Mouse (Mus musculus): ENCODE measurements around the gene Adam12. TPM values are rescaled to one million over a fixed set of nuclear protein-coding genes. Genes with fewer than 3 reads are reported as not detected.

Adam12 gene
- total RNA-seq, 2 experiments from 2014 or later: 4.2 to 4.3 TPM

DNA sequence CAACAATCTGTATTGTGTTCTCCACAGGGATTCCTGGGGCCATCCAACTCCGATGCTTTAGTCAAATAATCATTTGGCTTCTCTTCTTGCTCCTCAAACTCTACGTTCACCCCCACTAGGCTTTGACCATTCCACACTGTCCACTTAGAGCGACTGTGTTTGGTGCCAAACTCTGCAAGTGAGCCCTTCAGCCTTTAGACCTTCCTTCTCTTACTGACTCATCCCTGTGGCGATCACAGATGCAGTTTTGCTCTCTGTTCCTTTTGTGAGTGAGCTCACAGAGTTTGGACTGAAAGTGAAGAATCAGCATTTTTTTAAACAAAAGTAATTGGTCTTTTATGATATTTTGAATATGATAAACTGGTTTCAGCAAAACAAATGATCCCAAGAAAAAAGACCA lies 80.6 kb downstream of the Adam12 start:
- no peak for DNase-seq (ENCODE audit: low spot score in 2 of 2)

DNA sequence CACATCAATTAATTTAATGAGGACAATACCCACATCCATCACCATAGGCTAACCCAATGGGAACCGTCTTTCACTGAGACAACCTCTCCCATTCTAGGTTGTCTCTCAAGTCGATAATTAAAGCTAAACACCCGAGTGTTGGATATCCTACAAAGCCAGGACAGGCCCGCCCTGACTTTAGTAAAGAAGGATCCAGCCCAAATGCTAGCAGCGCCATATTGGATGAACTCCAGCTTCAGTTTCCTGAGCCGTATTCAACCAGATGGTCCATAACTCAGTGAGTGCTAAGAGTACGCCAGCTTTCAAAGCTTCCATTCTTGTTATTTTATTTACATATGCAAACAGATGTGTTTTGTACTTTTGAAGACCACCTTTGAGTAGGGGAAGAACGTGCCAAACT lies 81.6 kb downstream of the Adam12 start:
- no peak for DNase-seq (ENCODE audit: low spot score in 2 of 2)

DNA sequence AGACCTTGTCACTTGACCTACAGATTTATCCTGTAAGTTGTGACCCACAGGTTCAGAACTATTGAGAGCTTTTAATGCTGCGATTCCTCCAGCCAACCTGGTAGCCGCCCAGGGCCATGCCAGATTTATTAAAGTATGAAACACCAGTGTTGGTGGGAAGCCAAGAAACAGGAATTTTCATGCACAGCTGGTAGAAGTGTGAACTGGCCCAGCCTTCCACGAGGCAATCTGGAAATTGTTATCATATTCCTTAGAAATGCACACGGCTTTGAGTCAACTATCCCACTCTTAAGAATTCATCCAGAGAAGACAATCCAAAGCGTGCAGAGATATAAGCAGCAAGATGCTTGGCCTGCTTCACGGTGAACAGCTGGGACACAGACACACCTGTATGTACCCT lies 82.6 kb downstream of the Adam12 start:
- no peak for DNase-seq (ENCODE audit: low spot score in 2 of 2)

DNA sequence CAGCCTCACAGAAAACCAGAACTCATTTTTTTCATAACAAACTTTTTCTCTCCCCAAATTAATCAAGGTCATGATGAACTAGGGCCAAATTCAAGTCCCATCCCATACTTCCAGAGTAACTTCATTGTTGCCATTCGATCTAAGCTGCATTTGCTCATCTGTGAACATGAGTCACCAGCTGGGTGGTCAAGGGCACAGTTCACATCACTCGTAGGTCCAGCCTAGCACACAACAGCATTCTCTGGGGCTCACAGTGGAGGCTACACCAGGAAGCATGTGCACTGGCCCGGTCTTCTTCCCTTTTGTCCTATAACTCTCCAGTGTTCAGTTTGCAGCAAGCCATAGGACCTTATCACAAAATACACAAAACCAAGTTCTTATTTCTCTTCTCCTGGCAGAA lies 84.4 kb downstream of the Adam12 start:
- DNase-seq (ENCODE audit: low spot score in 2 of 2): no peak

DNA sequence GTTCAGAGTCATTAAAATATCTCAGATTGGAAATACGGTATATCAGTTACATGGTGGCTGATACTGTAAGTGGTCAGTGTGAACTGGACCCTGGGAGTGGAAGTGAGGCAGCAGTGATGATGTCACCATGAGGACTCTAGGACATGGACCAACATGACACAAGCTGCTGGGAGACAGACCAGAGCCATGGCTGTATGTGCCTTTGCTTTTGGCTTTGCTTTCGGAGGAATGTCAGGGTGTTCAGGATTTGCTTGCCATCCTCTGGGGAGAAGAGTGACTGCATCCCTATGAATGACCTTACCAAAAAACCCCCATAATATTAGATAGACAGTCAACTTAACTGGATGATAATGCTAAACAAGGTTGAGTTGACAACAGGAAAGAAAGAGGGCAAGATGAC lies 85.1 kb downstream of the Adam12 start:
- no peak for DNase-seq (ENCODE audit: low spot score in 2 of 2)

DNA sequence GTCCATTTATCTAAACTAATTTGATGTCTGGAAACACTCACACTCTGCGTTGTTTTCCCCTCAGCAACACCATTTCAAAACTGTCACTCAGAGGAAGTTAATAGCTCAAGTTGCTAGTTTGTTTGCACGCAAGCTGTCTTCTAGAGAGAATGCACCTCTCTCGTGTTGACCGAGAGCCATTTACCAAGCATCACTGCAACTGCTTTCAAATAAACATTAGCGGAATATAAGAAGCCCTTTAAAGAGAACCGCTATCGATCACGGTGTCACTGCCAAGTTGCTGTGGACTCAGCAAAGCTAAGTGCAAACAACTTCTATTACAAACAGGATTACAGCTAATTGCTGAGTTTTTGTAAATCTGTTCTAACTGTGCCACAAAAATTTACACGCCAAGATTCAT lies 87.8 kb downstream of the Adam12 start:
- DNase-seq (ENCODE audit: low spot score in 2 of 2): no peak

DNA sequence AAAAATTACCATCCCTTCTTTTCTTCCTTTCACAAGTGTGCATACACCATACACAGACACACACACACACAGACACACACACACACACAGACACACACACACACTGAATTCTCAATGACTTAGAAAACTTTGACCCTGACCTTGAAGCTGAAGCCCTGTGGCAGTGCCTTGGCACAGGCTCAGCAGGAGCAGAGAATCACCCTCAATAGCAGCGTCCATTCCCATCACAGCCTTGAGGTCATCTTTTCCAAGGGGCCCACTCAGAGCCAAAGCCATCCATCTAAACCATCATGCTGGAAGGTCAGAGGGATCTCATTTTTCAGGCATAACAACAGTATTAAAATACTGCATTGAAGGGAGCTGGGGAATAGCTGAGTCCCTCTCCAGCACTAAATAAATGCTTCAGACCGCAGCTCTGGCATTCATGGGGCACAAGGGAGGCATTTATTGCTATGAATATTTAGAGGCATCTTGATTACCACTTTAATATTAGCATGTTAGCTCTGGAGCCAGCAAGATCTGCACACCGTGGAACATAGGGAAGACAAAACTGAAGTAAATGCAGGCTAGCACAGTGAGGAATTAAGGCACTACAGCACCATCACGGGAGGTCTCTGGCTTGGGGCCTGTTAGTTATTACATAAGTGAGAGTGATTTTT lies 92.5 kb downstream of the Adam12 start:
- DNase-seq (ENCODE audit: low spot score in 2 of 2): no peak

DNA sequence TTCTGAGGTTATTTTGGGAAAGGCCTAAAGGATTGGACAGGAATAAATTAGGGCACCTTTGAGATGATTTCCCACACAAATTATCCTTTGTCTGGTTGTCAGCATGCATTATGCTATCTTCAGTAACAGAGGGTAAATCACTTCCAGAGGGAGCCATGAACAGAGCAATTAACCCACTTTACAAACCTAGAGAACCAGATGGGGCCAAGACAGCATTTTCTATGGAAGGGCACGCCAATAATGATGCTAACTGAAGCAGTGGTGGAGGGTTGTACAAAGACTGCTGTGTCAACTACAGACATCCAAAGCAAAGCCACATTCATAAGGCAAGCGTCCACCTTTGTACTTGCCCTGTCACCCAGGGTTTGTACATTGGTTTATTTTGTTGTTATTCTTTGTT lies 99.6 kb downstream of the Adam12 start:
- DNase-seq (ENCODE audit: low spot score in 2 of 2): no peak

DNA sequence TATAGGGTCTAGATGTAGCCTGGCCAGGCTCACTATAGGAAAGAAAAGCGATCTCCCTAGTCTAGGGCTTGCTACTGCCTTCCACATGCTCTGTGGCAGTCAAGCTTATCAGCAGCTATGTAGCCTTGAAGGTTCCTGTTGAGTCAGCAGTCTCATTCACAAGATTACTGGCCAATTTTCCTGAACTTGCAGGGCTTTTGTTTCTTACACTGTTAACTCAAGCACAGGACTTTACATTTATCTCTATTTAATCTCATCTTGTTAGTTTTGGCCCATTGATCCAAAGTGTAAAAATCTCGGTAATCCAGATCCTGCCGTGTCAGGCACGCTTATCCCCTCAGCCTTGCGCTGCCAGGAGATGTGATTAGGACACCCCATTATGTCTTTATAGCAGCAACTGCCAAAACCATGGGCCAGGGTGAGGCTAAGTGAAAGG lies 103.8 kb downstream of the Adam12 start:
- DNase-seq (ENCODE audit: low spot score in 2 of 2): no peak

DNA sequence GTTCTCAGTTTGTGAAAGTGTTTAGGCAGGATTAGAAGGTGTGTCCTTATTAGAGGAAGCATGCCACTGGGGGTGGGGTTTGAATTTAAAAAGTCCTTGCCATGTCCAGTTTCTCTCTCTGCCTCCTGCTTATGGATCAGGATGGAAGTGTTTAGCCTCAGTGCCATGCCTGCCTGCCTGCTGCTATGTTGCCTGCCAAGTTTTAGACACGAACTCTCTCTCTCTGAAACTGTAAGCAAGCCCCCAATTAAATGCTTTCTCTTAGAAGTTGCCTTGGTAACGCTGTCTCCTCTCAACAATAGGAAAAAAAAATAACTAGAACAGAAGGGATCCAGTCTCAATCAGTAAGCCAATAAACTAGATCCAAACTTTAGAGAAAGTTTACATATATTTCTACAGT lies 110.5 kb downstream of the Adam12 start:
- no peak for DNase-seq (ENCODE audit: low spot score in 2 of 2)

DNA sequence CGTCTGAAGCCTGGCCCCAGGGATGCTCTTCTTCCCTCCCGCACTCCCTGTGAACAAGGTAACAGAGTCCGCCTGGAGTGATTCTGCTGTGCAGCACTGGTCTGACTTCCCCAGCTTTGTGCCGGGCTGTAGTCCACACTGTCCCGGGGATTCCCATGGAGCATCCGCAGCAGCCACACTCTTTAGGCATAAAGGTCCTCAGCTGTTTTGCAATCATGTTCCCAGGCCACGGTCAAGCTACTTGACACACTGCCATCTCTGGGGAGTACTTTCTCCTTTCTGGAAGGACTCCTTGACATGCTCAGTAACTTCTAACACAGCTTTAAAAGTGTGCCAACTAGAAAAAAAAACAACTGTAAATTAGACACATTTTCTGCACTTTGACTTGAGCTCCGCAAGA lies 116.5 kb downstream of the Adam12 start:
- DNase-seq (ENCODE audit: low spot score in 2 of 2): no peak

DNA sequence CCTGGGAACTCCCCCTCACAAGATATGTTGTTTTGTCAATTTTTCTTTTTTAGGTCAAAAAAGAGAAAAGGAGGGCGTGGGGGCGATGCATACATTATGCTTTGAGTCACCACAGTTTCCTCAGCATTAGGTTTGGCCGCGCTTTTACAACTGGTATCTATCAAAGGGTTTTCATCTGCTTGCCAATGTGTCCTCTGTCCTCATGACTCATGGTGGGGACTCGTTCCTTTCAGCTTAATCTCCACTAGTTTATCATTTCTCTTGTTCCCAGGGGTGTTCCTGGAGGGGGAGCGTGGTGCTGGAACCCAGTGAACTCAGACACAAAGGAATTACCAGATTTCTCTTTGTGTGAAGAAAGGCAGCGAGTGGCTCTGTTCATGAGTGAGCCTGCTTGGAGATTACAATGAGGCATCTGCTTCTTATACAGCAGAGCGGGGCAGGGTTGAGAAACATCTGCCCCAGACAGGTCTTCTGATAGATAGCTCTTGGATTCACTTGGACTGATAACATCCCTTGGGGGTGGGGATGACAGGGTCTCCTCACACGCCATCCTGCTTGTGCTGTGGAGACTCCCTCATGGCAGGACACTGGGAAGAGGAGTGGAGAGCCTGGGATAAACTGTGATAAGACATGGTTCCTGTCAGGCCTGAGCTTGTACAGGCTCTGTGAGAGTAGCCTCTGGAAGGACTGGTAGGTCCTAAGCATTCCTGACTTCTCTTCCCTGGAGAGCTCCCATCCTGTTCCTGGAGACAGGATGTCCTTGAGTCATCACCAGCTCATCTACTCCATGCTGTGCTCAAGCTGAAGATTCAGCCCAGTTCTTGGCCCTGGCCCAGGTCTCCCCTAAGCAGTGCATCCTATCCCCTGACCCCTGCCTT lies 117.4 kb downstream of the Adam12 start:
- DNase-seq (ENCODE audit: low spot score in 2 of 2): peak; percentile 37 to 51

DNA sequence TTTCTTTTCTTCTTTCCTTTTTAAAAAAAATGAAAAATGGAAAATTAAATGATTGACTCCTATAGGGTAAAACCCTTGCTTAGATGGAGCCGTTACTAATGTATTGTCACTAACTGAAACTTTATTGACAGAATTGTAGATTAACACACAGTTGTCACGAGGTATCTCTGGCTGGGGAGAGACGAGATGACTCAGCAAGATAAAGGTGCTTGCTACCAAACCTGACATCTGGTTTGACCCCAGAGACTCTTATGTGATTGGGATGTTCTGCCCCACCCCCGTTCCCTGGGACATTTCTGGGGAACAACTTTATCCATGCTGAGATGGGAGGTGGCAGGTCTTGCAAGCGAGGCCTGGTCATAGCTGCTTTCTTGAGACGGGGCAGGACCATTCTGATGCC lies 118.1 kb downstream of the Adam12 start:
- DNase-seq (ENCODE audit: low spot score in 2 of 2): no peak

DNA sequence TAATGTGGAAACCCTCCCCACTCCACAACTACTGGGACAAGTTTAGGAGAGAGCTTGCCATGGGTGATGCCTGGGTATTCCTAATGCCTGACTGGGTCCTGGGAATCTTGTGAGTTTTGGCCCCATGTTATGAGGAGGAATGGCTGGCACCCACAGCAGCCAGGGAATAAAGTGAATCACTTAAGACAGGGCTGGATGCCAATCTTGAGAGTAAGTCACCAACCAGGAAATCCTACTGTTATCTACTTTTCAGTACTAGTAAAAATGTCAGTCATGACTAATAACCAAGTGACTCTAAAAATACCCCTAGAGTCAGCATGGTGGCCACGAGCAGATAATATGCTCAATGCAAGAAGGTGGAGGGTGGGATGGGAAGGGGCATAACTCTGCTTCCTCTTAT lies 121.8 kb downstream of the Adam12 start:
- DNase-seq (ENCODE audit: low spot score in 2 of 2): no peak

DNA sequence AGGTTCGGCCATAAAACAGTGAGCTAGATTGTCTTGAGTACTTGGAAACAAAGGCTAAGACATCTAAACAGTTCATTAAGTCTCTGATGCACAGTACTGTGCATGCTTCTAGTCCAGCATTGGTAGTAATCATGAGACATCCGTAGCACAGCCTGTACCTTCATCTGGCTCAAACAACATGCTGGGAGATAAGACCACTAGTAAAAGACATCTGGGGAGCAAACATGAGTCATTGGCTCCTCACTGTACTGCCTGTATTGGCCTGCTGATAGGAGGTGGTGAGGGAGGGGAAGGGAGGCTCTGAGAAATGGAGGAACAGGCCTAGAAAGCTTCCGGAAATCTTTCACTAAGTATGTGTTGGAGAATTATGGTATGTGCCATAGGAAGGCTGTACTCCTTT lies 124.1 kb downstream of the Adam12 start:
- DNase-seq (ENCODE audit: low spot score in 2 of 2): no peak

DNA sequence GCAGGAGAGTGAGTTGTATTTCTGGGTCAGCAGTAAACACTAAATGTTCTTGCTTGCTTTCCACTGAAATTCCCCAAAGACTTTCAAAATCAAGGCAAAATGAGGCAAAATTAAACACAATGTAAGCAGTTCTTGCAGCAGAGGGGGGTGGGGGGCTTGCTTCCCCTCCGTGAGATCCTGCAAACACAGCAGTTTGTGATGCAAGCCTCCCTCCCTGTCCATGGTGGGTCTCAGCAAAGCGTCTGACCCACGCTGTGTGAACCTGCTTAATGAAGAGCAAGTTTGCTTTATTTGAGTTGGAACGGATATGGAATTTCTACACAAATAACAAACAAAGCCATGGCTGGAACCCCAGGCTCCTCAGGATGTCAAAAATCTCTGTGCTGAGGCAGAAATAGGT lies 132.9 kb downstream of the Adam12 start:
- DNase-seq (ENCODE audit: low spot score in 2 of 2): no peak

DNA sequence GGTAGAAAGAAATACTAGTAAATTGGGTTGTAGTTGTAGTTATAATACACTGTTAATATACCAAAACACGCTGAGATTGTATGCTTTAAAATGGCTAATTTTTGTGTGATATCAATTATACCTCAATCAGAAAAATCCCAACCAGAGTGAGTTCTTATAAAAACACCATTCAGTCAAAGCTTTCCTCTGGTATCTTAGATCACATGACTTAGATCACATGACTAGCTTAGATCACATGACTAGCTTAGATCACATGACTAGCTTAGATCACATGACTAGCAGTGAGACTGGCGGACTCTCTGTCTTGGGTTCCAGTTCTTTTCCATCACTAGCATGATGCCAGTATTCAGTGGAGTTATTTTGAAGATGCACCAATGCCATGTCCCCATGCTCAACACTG lies 134.1 kb downstream of the Adam12 start:
- DNase-seq (ENCODE audit: low spot score in 2 of 2): no peak

DNA sequence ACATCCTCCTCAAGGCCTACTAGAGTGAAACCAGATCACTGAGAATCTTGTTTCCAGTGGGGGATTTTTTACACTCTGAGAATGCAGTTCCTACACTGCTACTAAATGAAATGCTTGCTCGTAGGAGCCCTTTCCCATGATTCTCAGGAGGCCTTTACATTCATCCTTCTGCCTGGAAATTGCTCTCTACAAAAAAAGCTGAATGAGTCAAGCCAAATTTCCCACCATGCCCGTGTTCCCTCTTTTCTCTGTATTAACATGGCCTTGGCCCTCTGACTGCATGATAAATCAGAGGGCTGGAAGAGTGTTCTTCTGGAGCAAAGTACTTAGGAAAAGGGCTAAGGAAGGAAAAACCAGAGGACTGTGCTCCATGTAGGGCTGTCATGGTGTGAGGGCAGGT lies 138.1 kb downstream of the Adam12 start:
- no peak for DNase-seq (ENCODE audit: low spot score in 2 of 2)

DNA sequence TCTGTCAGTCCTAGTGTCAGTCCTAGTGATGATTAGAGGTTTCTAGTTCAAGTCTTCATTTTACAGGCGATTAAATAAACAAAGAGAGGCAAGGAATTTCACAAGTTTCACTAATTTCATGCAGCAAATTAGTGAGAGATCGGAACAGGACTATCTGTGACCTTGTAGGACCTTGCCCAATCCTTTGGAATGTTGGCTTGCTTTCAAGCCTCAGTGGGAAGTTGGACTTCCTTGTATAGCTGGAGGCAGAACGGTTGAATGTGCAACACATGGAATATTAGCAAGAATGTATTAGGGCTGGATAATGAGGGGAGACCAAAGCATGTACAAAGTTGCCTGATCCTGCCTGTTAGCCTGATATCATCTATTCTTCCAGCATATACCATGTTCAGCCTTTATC lies 141.2 kb downstream of the Adam12 start:
- DNase-seq (ENCODE audit: low spot score in 2 of 2): no peak

DNA sequence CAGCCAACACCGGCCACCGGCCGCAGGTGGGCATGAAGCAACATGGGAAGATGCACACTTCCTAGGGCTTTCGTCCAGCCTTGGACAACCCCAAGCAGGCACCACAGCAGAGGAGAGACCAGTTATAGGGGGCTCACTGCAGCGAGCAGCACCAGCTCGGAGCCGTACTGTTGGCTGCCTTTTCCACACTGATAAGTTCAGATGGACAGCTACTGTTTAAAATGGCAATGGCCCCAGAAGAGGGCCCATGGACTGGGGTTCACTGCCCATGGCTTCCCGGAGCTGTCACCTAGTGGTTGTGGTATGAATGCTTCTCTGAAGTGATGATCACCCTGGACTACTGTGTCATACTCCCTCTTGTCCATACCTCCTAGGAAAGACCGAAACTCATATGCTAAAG lies 141.7 kb downstream of the Adam12 start:
- no peak for DNase-seq (ENCODE audit: low spot score in 2 of 2)

DNA sequence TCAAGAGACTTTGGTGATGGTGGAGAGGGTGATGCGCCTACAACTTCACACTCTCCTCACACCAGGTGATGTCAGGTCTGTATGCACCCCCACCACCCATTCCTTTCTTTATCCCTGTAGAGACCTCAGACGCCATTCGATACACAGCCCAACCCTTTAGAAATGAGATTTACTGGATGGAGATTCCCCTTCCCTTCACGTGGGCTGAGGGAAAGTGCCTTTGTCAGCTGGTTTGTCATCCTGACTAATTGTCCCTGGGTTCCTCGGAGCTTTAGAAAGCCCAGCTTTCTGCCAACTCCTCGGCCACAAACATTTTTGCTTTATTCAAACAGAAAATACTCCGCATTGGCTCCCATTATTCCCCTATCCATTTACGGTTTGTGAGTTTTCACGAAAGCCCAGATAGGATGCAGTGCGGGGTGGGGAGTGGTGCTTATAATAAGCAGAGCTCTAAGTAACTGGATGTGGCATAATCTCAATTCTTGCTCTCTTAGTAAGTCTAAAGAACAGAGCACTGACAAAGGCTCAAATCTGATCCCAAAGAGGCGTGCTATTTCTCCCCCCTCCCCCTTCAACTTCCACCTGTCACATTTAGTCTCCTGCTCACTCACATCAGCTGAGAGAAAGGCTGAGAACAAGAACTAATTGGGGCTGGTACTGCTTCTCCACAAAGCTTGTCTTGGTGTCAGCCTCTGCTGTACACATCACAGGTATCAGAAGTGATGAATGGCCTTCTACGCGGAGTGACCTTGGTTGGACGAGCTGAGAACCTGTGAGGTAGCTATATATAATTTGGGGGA lies 143.2 kb downstream of the Adam12 start:
- DNase-seq (ENCODE audit: low spot score in 2 of 2): no peak

DNA sequence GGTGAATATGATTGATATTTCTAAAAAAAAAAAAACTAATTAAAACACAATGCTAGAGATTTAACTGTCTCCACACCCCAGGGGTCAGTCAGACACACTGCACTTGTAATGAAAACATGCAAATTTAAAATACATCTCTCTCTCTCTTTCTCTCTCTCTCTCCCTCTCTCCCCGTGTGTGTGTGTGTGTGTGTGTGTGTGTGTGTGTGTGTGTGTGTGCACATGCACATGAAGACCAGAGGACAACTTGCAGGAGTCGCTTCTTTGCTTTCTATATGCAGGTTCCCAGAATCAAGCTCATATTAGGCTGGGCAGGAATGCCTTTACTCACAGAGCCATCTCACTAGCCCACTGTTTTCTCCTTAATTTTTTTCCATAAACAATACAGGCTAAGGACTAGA lies 146.6 kb downstream of the Adam12 start:
- no peak for DNase-seq (ENCODE audit: low spot score in 2 of 2)
